In genomic region chr11:12038470-12038985, GRCm38 (mm10) we compare ENCODE assay signal across 8 mouse cellular contexts. TPM values are rescaled to one million over a fixed set of nuclear protein-coding genes. Genes with fewer than 3 reads are reported as not detected.
DNase-seq lines count a peak whose midpoint lies in the region; ATAC-seq and TF ChIP-seq lines count a peak whose summit lies in the region.

TSS of gene Grb10 (minus strand) at chr11:12038683.

- peak within 1 kb of the TSS; percentile 57 for H3K4me3 ChIP-seq in lung, adult 2 months (replicated peaks; ENCODE audit: extremely low read depth, low read depth, low read length)
- peak within 1 kb of the TSS; percentile 74 for H3K4me3 ChIP-seq in embryonic facial prominence, embryonic 10.5 days
- H3K4me3 ChIP-seq in heart, embryonic 13.5 days, result peak within 1 kb of the TSS; percentile 78
- H3K4me3 ChIP-seq in olfactory bulb, adult 2 months (ENCODE audit: insufficient read depth, low read depth, low read length), result peak within 1 kb of the TSS; percentile 39

- H3K27me3 ChIP-seq in embryonic facial prominence, embryonic 10.5 days (replicated peaks; ENCODE audit: low read depth, poor library complexity, severe bottlenecking), result peaks cover 100% of the 10 kb centered on the region
- peaks cover 92% of the 10 kb centered on the region for H3K27me3 ChIP-seq in heart, embryonic 13.5 days (replicated peaks)

- WGBS in lung, adult 2 months, result 46% methylated on average over 10 of the region's 10 CpGs
- WGBS in embryonic facial prominence, embryonic 10.5 days, result 28% methylated on average over 10 of the region's 10 CpGs
- 32% methylated on average over 10 of the region's 10 CpGs for WGBS in heart, embryonic 13.5 days
- 35% methylated on average over 10 of the region's 10 CpGs for WGBS in olfactory bulb, adult 2 months

- H3K4me2 ChIP-seq in heart, embryonic 13.5 days, result peak within 1 kb of the TSS; percentile 71

- DNase-seq in lung, adult 2 months, result no peak
- no peak for DNase-seq in lung, postnatal 10 days
- DNase-seq in embryonic facial prominence, embryonic 10.5 days (ENCODE audit: low spot score), result peak; percentile 30
- DNase-seq in left cerebral cortex, postnatal 25 days (ENCODE audit: low spot score in 2 of 2), result no peak
- no peak for DNase-seq in T-cell, adult 2 months (ENCODE audit: low spot score)
- DNase-seq in right cerebral cortex, postnatal 14 days, result no peak

- H3K27ac ChIP-seq in embryonic facial prominence, embryonic 10.5 days (replicated peaks), result peak within 1 kb of the TSS; percentile 97
- peak within 1 kb of the TSS; percentile 95 for H3K27ac ChIP-seq in heart, embryonic 13.5 days (replicated peaks)
- no peak within 1 kb of the TSS for H3K27ac ChIP-seq in olfactory bulb, adult 2 months (ENCODE audit: insufficient read depth, low read depth, low read length)

- no peak for TF ChIP-seq CTCF in lung, adult 2 months (IDR thresholded peaks at IDR 0.05; ENCODE audit: insufficient read depth, low read length)
- TF ChIP-seq CTCF in olfactory bulb, adult 2 months (IDR thresholded peaks at IDR 0.05; ENCODE audit: insufficient read depth, low read depth, low read length), result no peak

- H3K9ac ChIP-seq in heart, embryonic 13.5 days, result peak within 1 kb of the TSS; percentile 98

- intact Hi-C loops in left cerebral cortex, postnatal 25 days (cut with DNase I), result no loop called here

- H3K4me1 ChIP-seq in lung, adult 2 months (ENCODE audit: control insufficient read depth, insufficient read depth, low read length), result no peaks in the 10 kb centered on the region
- H3K4me1 ChIP-seq in embryonic facial prominence, embryonic 10.5 days, result peaks cover 6% of the 10 kb centered on the region
- H3K4me1 ChIP-seq in heart, embryonic 13.5 days, result peaks cover 11% of the 10 kb centered on the region
- H3K4me1 ChIP-seq in olfactory bulb, adult 2 months (ENCODE audit: control insufficient read depth, insufficient read depth, low read length), result 0 out of 2 replicates have a peak, but pooled peaks cover 7% of the 10 kb centered on the region

- 0 out of 2 replicates have a peak, but pooled peaks cover 6% of the 10 kb centered on the region for H3K36me3 ChIP-seq in embryonic facial prominence, embryonic 10.5 days (replicated peaks)
- H3K36me3 ChIP-seq in heart, embryonic 13.5 days, result no peaks in the 10 kb centered on the region

- no peaks in the 10 kb centered on the region for H3K9me3 ChIP-seq in embryonic facial prominence, embryonic 10.5 days
- no peaks in the 10 kb centered on the region for H3K9me3 ChIP-seq in heart, embryonic 13.5 days

- TF ChIP-seq POLR2A in lung, adult 2 months (IDR thresholded peaks at IDR 0.05; ENCODE audit: borderline replicate concordance, extremely low read depth, low read depth, low read length), result no peak
- TF ChIP-seq POLR2A in olfactory bulb, adult 2 months (IDR thresholded peaks at IDR 0.05; ENCODE audit: insufficient read depth, low read depth, low read length), result no peak

- no peak for ATAC-seq in heart, embryonic 13.5 days (ENCODE audit: extremely low read depth, insufficient number of reproducible peaks, low FRiP score, low TSS enrichment)

RNA-seq across cellular contexts. Expression of gene Grb10, which starts in this region (rescaled TPM):
- 23.7 and 27.4 TPM in 2 replicates for polyA plus RNA-seq in lung, adult 2 months (2012; rRNA removed)
- 637 and 676 TPM in 2 replicates for polyA plus RNA-seq in embryonic facial prominence, embryonic 10.5 days (2016; fragmentation: Nextera tagmentation; extraction: Ambion mirVana)
- polyA plus RNA-seq in heart, embryonic 13.5 days (2015; fragmentation: Nextera tagmentation; extraction: Ambion mirVana), result 494 and 545 TPM in 2 replicates
- 10 to 100 TPM; 29.5 to 43.0 TPM for total RNA-seq in left cerebral cortex, postnatal 25 days (2021)
- polyA plus RNA-seq in olfactory bulb, adult 2 months (2012; ENCODE audit: insufficient read depth, insufficient read length, low replicate concordance, missing spikeins), result not detected in 2 replicates

Comparison
In these comparisons a context has a peak if more than half of its experiments do, and no peak if none do; other contexts are left out.
1. RNA of gene Grb10 (polyA plus RNA-seq): 637 to 676 TPM in embryonic facial prominence, embryonic 10.5 days, 494 to 545 TPM in heart, embryonic 13.5 days and 23.7 to 27.4 TPM in lung, adult 2 months; not detected in olfactory bulb, adult 2 months; every median in the first group is over 10 times any median in the second.
2. RNA of gene Grb10 (polyA plus RNA-seq): 637 to 676 TPM in embryonic facial prominence, embryonic 10.5 days and 494 to 545 TPM in heart, embryonic 13.5 days; 23.7 to 27.4 TPM in lung, adult 2 months; every median in the first group is over 10 times any median in the second.
3. Peak in every context shown above with its lines, with median percentiles within 50 percentile points of each other: H3K4me3 ChIP-seq.